Mouse (Mus musculus) layer of hippocampus, adult 18-20 months (tissue): Measurements from ENCODE around the gene Tomm20l. TPM values are rescaled to one million over a fixed set of nuclear protein-coding genes. Genes with fewer than 3 reads are reported as not detected.

Source experiments
- DNase-seq, 2 experiments: peaks; one replicate each; pipeline ENCODE4 v3.0.0; 2022; ENCODE audit warnings: low spot score in 2 of 2
- total RNA-seq, 2 experiments: library from RNA; stranded (reverse); gene quantifications; 2 replicates each; pipeline ENCODE4 v1.2.3; 2021

Gene Tomm20l
- total RNA-seq, 2 experiments from 2014 or later: not detected

DNA sequence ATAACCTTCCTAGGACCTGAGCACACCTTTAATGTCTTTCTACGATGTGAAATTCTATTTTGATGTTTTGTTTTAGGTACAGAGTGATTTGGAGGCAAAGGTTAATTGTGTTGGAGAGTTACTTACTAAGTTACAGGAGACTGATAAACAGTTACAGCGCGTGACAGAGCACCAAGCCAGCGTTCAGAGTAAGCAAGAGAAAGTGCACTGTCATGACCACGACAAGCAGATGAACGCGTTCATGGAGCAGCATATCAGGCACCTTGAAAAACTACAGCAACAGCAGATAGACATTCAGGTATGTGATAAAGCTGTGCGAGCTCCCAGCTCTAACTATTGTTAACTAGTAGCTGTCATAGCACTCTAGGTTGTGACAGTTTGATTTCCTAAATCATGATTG, 38.9 kb downstream of the Tomm20l start:
- DNase-seq: no peak

DNA sequence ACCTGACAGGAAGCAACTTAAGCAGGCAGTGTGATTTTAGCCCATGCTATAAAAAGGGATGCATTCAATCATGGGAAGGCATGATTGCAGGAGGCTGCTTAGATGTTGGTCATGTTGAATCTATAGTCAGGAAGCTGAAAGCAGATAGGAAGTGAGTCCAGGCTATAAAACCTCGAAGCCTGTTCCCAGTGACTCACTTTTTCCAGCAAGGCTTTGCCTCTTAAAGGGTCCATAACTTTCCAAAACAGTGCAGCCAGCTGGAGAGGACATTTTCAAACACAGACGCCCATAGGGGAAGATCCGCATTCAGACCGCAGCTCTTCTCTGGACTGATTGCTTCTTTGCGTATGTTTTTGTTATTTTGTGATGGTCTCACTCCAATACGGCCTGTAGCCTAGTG, 43.8 kb downstream of the Tomm20l start:
- no peak for DNase-seq

DNA sequence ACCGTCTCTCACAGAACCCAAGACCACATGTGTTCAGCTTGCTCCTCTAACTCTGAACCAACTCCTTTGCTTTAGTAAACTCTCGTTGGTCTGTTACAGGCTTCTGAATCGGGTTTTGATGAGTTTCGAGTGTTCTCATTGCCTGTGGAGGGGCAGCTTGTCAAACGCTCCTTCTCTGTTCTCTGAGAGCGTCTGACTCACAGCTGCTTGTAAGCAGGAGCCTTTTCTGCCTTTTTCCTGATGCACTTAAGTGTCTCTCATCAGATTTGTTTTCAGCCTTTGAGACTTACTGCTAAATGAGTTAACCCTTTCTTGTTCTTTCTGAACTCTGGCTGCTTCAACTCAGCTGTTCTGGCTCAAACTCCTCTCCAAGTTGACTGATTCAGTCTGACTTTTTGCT, 46.7 kb downstream of the Tomm20l start:
- DNase-seq: no peak

DNA sequence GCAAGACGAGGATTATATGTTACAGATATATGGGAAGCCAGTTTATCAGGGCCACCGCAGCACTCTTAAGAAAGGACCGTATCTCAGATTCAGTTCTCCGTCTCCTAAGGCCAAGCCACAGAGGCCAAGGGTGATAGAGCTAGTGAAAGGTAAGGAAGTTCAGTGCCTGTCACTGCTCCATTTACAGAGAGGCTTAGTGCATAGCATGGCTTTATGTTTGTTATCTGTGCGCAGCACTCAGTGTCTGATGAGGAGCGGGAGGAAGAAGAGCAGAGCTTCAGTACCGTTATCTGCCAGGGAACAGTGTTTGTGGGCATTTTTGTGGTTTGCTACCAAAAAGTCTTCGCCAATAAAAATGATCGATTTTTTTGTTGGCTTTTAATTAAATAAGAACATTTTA, 53.2 kb downstream of the Tomm20l start:
- no peak for DNase-seq

DNA sequence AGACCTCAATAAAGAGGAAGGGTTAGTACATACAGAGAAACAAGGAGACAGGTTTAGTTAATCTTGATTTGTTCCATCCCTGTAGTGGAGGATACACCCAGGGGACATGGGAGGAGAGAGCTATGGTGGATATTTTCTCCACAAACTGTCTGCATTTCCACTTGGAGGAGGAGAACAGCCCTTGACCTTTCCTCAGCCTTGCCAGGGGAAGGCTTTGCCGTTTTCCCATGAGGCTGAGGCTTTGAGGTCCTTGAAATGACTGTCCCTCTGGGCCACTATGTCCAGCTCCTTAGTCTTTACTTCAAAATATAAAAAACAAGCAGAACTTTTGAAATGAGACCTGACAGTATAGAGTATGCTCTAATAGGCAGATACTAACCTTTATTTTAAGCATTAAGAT, 58.7 kb downstream of the Tomm20l start:
- no peak for DNase-seq

Other genes with a start within 250 kb of the Tomm20l start
- 100 to 1,000 TPM; 149 to 160 TPM for gene Actr10, start 173.6 kb upstream of the Tomm20l start, total RNA-seq
- gene Psma3, start 136.8 kb upstream of the Tomm20l start, total RNA-seq: 100 to 1,000 TPM; 185 to 216 TPM
- 10 to 100 TPM; 40.9 to 44.2 TPM for gene Arid4a, start 95.4 kb upstream of the Tomm20l start, total RNA-seq
- 10 to 100 TPM; 50.7 to 58.5 TPM for gene Timm9, start 25.3 kb downstream of the Tomm20l start, total RNA-seq
- 1 to 10 TPM; 6.6 to 7.5 TPM for gene 2700049A03Rik, start 25.4 kb downstream of the Tomm20l start, total RNA-seq
- 1 to 10 TPM; 7.4 to 8.7 TPM for gene Dact1, start 198.5 kb downstream of the Tomm20l start, total RNA-seq